Mouse (Mus musculus) WW6 (cell line): ENCODE measurements around the gene Hsd3b1.
"Not testable (repeated sequence)": the region's sequence is repeated elsewhere in the genome, so short reads cannot be mapped to it uniquely, and the experiment has no call there.

Experiments
- DNase-seq: peaks from one replicate; pipeline ENCODE4 v3.0.0-alpha.2; 2013; ENCODE audit warnings: low read depth, low spot score

Hsd3b1 gene

DNA sequence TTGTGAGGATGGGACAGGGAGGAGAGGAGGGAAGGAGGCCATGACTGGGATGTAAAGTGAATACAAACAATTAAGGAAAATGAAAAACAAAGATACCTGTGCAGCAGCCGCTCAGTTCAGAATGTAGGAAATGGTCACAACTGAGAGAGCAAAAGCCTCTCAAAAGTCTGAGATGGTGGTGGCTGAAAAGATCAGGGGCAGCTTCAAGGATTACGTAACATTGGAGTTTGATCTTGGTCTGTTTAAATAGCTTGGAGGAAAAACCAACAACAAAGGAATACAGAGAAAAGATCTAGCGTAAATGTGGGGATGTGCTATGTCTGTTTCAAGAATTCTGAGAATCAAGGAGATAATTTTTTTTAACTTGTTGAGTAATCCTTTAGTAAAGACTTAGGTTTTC is at the start of gene Hsd3b1:
TSS of gene Hsd3b1 (minus strand) at position 219 of the 400 bp plus-strand sequence.
- no peak for DNase-seq

DNA sequence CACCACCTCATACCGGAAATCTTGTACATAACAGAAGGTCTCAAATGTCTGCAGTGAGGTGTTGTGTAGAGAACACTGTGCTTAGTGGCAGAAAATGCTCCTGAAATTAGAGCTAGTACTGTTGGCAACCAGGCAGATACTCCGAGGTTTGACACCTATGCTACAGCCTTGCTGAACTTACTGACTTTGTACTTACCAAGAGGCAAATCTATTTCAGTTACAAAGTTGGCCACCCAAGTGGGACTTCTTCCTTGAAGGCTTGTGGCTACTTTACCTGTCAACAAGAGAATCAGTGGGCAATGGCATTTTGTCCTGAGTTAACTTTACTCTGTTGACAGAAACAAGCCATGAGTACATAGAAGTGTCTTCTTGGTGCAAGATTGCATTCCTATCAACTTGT is 38.0 kb upstream of the Hsd3b1 start:
- no peak for DNase-seq

DNA sequence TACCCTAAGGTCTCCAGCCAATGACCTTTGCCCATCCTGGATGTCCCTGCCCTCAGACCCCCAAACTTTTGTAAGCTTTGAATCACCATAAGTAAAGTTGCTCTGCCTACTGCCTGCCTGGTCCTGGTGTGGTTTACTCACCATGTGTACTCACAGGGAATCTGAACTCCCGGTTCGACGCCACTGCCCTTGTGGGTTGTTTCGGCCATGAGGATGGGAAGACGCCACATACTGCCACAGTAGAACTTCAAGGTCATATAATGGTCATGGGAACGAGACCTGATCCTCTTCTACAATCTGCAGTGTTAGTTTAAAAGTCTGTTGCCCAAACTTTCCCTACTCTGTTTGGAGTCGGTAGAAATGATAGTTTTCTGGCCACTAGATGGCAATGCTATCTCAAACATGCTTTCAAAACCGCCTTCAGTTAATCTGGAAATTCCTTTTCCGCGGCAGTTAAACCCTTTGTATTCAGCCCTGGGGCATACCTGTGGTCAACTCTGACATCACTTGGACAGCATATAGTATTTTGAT is 35.5 kb upstream of the Hsd3b1 start:
- DNase-seq, result peak; percentile 4

DNA sequence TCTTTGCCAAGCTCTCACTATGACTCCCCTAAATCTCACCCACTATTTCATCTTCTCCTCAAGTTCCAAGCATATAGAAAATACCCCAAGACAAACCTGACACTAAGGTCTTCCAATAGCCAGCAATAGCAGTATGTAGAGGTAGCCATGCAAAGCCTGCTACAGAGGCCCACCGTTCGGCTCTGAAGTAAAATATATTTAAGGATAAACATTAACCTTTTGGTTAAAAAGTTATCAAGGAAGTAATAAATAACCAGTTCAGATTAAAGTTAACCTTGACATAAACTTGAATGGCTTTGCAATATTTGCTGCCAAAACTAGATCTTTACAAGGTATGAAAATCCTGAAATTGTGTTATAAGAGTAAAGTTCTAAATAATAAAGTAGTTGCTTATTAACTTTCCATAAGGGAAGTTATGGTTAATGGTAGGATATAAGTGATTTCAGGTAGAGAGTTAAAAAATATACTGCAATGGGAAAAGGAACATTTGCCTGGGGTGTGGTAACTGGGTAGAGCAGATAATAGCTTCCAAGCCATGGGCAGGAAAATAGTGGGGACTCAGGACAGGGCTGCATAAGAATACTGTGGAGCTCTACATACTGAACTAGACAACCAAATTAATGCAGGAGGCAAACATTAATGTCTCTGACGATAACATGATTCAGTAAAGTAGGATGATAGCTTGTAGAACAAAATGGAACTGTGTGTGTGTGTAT is 33.6 kb upstream of the Hsd3b1 start, which contains the start of gene Hao2:
TSS of gene Hao2 (minus strand) at position 183 of the 716 bp plus-strand sequence.
- no peak for DNase-seq

DNA sequence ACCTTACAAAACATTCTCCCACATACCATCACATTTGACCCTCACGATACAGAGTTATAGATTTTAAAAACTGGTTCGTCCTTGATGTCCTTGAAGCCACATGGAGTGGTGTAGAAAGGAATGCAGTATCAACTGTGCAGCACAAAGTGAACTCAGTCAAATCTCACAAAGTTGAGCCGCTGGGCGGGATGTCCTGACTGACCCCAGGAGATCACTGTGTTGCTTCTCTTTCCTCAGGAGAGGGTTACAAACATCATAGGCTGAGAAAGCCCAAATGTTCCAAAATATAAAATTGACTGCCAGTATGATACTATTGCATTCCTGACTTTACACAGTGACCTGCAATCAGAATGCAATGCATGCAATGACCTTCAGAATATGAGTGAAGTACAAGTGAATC is 30.8 kb upstream of the Hsd3b1 start:
- DNase-seq, result no peak

DNA sequence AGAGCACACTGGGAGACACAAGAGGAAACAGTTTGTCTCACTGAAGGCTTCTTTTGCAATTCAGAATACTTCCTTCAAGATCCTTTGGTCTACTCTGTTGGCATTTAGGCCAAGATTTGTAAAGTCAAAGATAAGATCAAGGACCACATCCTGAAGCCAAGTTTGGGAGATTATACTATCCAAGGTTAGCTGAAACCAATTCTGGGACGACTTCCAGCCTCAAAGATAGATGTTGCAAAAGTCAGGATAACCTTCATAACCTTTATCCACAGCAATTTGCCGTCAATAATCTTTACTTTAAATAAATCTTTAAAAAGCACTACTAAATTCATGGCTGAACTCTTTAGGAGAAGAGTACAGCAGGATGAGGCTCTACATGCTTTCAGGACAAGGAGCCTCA is 28.6 kb upstream of the Hsd3b1 start:
- no peak for DNase-seq

DNA sequence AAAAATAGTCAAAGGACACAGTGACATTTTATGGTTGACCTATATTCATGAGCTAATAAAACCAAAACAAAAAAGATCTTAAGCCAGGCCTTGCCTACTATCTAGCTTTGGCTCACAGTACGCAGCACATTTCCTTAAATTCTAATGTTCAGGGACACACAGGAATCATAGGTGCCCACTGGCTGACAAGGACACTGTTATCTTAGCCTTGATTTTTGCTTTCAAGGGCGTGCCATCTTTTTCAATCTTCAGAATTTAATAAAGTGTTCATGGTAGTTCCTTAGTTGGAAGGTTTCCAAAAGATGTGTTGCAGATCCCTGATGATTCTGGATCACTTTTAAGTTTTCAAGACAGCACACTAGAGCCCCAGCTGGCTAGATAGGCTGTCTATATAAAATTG is 21.2 kb upstream of the Hsd3b1 start:
- DNase-seq, result no peak

DNA sequence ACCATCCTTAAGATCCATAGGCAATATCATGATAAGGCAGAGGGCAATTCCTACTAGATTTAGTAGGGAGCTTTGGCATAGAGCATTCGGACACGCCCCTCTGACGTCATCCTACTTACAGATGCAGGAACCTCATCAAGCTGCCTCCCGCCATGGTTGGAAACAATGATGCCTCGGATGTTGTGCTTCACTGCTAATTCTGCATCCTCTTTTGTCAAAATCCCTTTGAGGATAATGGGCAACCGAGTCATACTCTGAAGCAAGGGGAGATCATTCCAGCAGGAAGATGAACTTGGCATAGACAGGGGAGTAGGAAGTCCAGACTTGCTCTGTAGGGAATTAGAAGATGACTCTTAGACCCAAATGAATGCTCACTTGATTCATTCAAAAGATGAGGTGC is 20.6 kb upstream of the Hsd3b1 start:
- no peak for DNase-seq

DNA sequence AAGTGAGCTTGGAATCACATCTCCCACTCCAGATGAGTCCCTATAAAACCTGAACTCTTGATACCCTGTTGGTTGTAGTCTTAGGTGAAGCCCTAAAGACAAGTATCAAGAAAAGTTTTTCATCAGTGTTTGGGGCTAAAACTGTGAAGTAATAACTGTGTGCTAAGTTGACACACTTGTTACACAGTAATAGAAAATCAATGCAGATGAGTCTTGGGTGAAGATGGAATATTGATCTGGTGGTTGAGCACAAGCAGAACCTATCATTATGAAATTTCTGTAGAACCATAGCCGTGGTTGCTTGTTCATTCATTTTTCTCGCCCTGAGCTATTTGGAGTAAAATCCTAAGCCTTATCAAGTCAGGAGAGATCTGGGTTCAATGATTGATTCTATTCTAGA is 8.6 kb upstream of the Hsd3b1 start:
- no peak for DNase-seq

DNA sequence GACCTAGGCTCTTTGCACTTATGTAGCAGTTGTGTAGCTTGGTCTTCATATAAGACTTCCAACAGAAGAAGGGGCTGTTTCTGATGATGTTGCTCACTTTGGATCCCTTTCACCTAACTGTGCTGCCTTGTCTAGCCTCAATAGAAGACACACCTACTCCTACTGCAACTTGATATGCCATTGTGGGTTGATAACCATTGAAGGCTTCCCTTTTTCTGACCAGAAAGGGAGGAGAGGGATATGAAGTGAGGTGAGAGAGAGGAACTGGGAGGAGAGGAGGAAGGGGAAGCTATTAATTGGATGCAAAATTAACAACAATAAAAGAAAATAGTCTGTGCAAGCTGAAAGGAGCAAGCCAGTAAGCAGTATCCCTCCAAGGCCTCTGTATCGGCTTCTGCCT is 3.2 kb upstream of the Hsd3b1 start:
- no peak for DNase-seq

DNA sequence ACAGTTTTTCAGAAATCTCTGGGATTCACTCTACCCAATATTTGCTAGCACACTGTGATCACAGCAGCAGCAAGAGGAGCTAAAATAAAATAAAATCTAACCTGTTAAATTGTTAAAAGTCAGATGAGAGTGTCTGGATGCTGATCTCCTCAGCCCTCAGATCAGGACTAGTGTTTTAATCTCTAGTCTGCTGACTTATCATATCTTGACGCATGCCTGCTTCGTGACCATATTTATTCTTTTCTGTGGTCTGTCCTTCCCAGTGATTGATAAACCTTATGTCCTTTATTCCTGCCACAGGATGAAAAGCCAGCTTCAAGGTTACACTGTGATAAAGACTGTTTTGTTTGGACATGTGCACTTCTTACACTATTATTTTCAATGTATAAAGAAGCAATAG is 1.5 kb downstream of the Hsd3b1 start:
- DNase-seq, result no peak

DNA sequence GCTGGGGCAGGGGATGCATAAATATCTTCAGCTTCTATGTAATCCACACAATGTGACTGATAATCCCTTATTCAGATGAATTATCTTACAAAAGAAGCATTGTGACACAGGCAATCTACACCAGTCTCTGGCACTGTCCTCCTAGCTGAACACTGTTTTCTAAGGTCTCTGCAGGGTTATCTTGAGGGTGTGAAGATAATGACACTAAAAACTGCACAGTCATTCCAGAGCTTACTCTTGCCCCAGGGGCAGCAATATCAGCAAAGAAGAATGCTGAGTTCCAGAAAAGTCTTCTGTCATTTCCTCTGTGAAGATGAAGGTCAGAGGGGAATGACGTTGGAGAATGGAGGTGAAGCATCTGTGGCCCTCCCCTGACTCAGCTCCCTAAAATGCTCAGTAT is 2.7 kb downstream of the Hsd3b1 start:
- no peak for DNase-seq

DNA sequence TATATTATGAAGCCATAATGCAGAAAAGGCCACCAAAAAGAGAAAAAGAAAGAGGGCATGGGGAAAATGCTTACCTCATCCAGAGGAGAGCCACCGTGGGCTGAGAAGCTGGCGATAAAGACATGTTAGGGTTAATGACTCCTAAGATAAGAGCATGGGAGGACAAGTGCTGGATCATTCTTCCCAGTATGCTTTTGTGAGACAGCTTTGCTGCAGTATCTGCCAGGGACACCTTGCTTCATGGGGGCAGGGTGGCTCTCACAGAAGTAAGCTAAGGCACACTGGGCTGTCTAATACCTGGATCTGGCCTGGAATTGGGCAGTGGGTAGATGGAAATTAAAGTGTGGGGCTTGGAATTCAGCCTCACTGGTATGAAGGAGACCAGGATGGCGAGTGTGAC is 4.4 kb downstream of the Hsd3b1 start:
- DNase-seq, result no peak

DNA sequence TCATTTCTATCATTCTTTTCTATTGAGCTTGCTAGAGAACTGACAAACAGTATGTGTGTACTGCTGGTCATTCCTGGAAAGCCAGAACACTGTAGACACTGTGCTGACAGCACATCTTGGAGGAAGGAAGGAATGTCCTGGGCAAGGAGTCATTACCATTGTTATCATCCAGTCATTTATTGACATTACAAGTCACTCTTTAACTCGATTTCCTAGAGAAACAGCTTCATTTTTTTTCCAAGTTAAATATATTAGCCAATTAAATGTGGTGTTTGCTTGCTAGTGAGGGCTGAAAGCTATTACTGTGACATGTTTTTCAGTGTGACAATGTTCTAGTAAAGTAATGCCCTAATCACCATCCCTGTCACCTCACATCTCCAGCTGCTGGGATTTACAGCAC is 5.9 kb downstream of the Hsd3b1 start:
- no peak for DNase-seq

DNA sequence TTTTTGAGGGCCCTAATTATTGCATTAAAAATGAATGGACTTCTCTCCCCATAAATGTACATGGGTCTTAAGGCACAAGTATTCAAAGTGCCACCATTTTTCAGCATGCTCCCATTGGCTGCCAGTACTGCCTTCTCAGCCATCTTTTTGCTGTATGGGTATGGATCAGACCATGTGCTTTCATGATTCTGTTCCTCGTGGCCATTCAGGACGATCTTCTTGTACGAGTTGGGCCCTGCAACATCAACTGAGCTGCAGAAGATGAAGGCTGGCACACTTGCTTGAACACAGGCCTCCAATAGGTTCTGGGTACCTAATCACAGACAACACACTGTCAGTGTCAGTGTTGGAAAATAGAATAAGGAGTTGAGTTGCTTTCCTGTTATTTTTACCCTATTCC is 6.5 kb downstream of the Hsd3b1 start:
- no peak for DNase-seq

DNA sequence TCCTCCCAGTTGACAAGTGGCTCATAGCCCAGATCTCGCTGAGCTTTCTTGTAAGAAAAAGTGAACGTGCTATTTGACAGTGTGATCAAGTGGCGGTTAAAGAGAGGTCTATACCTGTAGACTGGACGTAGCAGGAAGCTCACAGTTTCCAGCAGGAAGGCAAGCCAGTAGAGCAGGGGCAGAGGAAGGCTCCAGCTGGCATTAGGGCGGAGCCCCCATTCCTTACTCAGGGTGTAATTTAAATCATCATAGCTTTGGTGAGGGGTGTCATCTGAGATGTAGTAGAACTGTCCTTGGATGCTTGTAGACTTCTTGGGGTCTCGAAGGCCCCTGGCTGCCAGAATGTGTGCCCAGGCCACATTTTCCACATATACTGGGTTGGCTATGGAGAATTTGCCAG is 7.0 kb downstream of the Hsd3b1 start:
- DNase-seq, result no peak

DNA sequence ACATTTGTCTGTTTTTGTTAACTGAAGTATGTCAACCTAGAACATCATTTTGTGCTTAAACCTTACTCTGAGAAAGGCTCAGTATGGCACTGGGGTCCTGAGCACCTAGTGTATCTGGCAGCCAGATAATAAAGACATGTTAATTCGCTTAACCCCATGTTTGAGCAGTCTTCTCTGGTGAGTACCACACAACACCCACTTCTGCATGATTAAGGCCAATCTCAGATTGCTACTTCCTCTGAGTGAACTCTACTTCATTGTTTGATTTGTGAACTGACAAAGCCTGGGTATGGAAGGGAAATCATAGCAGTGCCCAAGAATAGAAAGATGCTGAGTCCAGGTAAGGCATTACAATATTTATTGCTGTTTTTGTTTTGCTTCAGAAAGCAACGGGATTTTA is 7.7 kb downstream of the Hsd3b1 start:
- DNase-seq, result no peak

DNA sequence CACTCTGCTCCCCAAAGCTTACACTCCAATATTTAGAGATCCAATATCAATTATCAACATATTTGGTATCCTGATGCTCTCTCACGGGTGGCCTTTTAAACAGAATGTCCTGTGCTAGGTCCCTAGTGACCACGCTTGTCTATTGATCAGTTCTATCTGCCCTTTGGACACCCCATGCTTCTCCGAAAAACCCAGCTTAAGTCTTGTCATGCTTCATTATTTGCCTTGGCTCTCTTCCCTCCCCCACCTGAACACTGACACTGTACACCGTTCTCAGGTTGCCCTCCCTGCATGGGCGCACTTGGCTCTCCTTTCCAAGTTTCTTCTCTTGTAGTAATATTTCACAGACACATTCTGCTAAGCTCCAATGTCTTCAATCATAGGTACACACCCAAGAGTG is 9.3 kb downstream of the Hsd3b1 start:
- DNase-seq, result no peak

DNA sequence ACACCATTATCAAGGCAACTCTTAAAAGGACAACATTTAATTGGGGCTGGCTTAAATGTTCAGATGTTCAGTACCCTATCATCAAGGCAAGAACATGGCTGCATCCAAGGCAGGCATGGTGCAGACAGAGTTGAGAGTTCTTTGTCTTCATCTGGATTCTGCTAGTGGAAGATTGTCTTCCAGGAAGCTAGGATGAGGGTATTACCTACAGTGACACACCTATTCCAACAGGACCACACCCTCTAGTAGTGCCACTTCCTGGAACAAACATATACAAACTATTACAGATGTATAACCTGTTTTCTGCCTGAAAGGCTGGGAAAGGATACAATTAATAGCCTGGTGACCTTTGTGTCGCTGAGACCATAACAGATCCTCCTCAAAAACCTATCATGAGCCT is 10.7 kb downstream of the Hsd3b1 start:
- DNase-seq, result no peak

DNA sequence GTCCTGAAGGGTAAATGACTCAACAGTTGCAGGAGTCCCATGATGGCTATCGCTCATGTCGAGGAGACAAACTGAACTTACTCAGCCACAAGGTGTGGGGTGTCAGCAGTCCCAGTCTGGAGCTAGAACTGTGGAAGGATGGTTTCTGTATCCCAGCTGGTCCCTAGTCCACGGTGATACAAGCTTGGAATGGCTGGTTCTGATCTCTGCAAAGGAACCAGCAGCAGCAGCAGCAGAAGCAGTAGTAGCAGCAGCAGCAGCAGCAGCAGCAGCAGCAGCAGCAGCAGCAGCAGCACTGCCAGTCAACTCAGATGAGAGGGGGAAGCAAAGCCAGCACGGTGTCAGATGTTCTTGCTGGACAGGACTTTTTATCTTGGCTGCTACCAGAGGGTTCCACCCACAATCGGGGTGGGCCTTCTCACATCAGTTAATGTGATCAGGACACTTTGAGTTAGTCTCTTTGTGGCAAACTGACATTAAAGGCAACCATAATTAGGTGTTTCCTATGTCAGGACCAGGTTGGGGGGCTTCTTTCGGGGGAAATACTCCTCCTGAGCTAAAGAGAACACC is 45.4 kb downstream of the Hsd3b1 start, which contains the start of gene Hsd3b6:
TSS of gene Hsd3b6 (minus strand) at position 343 of the 570 bp plus-strand sequence.
- no peak for DNase-seq

DNA sequence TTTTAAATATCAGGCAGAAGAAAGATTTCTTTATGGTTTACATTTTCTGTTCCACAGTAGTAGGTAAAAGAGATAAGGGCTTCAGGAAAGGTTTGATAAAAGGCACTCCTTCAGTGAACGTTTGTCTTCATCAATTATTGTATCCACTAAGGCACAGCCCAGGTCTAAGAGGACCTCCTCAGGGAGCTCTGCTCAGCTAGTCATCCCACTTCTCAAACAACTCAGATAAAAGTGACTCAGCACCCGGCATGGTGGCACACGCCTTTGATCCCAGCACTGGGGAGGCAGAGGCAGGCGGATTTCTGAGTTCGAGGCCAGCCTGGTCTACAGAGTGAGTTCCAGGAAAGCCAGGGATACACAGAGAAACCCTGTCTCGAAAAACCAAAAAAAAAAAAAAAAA is 46.9 kb downstream of the Hsd3b1 start:
- DNase-seq, result not testable (repeated sequence)

DNA sequence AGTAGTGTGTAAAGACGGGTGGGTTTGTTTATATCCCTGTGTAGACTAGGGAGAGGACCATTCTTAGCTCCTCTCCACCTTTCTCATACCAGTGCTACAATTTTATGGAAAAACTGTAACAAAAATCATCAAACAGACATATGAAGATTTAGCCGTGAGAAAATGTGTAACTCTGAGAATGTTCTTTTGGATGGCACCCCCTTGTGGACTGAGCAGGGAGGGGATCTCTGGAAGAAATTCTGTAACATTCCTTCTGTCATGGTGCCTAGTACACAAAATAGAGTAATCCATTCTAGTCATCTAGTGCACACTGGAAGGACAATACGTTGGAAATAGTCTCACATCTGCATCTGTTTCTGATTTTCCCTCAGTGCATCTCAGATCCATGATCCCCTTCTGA is 54.6 kb downstream of the Hsd3b1 start:
- not testable (repeated sequence) for DNase-seq
